Mouse (Mus musculus): Measurements from ENCODE around the gene Cox7a2l.

Cox7a2l gene

GRCm38 (mm10) chr17:83526624-83527532 is 9.7 kb upstream of the Cox7a2l start:
- no peak for DNase-seq (ENCODE audit: low read depth)

- DNase-seq (ENCODE audit: low read depth): no peak
Measured at GRCm38 (mm10) chr17:83526091-83526561, 9.0 kb upstream of the Cox7a2l start.

- no peak for DNase-seq (ENCODE audit: low read depth)
Measured at GRCm38 (mm10) chr17:83525596-83525995, 8.5 kb upstream of the Cox7a2l start.

- DNase-seq (ENCODE audit: low read depth): no peak
Measured at GRCm38 (mm10) chr17:83524753-83525152, 7.6 kb upstream of the Cox7a2l start.

GRCm38 (mm10) chr17:83522590-83523379 is 5.7 kb upstream of the Cox7a2l start:
- no peak for DNase-seq (ENCODE audit: low read depth)

GRCm38 (mm10) chr17:83521881-83522280 is 4.8 kb upstream of the Cox7a2l start:
- no peak for DNase-seq (ENCODE audit: low read depth)

- DNase-seq (ENCODE audit: low read depth): peak; percentile 92
Measured at GRCm38 (mm10) chr17:83514213-83514701, 2.9 kb downstream of the Cox7a2l start.

- DNase-seq (ENCODE audit: low read depth): no peak
Measured at GRCm38 (mm10) chr17:83513655-83514212, 3.4 kb downstream of the Cox7a2l start.

- no peak for DNase-seq (ENCODE audit: low read depth)
Measured at GRCm38 (mm10) chr17:83512130-83512529, 5.0 kb downstream of the Cox7a2l start.

GRCm38 (mm10) chr17:83503693-83504092 is 13.4 kb downstream of the Cox7a2l start:
- DNase-seq (ENCODE audit: low read depth): no peak

GRCm38 (mm10) chr17:83499692-83500091 is 17.4 kb downstream of the Cox7a2l start:
- DNase-seq (ENCODE audit: low read depth): no peak

GRCm38 (mm10) chr17:83498889-83499288 is 18.2 kb downstream of the Cox7a2l start:
- no peak for DNase-seq (ENCODE audit: low read depth)

- DNase-seq (ENCODE audit: low read depth): no peak
Measured at GRCm38 (mm10) chr17:83487762-83488161, 29.4 kb downstream of the Cox7a2l start.

GRCm38 (mm10) chr17:83483784-83484183 is 33.3 kb downstream of the Cox7a2l start:
- no peak for DNase-seq (ENCODE audit: low read depth)

- no peak for DNase-seq (ENCODE audit: low read depth)
Measured at GRCm38 (mm10) chr17:83482817-83483536, 34.2 kb downstream of the Cox7a2l start.

GRCm38 (mm10) chr17:83481551-83481950 is 35.6 kb downstream of the Cox7a2l start:
- no peak for DNase-seq (ENCODE audit: low read depth)

GRCm38 (mm10) chr17:83477089-83477488 is 40.0 kb downstream of the Cox7a2l start:
- no peak for DNase-seq (ENCODE audit: low read depth)

GRCm38 (mm10) chr17:83469586-83469985 is 47.5 kb downstream of the Cox7a2l start:
- no peak for DNase-seq (ENCODE audit: low read depth)

- no peak for DNase-seq (ENCODE audit: low read depth)
Measured at GRCm38 (mm10) chr17:83466697-83467251, 50.4 kb downstream of the Cox7a2l start.

GRCm38 (mm10) chr17:83465969-83466368 is 51.2 kb downstream of the Cox7a2l start:
- no peak for DNase-seq (ENCODE audit: low read depth)

- DNase-seq (ENCODE audit: low read depth): no peak
Measured at GRCm38 (mm10) chr17:83457271-83457670, 59.9 kb downstream of the Cox7a2l start.

Measured in fibroblast of lung, adult 2 months (primary cell).